Mouse (Mus musculus) T-helper 1 cell (primary cell): Measurements from ENCODE around the gene Serpinb6b.
"Not testable (repeated sequence)": the region's sequence is repeated elsewhere in the genome, so short reads cannot be mapped to it uniquely, and the experiment has no call there.

ENCODE experiments used
- in situ Hi-C: fragments of 300-600 bp; cut with MboI, MseI; formaldehyde crosslinking; loops from one replicate; pipeline ENCODE4 v1.15.1; 2025; ENCODE audit warnings: high pct_unique_total_duplicates

Serpinb6b gene

DNA sequence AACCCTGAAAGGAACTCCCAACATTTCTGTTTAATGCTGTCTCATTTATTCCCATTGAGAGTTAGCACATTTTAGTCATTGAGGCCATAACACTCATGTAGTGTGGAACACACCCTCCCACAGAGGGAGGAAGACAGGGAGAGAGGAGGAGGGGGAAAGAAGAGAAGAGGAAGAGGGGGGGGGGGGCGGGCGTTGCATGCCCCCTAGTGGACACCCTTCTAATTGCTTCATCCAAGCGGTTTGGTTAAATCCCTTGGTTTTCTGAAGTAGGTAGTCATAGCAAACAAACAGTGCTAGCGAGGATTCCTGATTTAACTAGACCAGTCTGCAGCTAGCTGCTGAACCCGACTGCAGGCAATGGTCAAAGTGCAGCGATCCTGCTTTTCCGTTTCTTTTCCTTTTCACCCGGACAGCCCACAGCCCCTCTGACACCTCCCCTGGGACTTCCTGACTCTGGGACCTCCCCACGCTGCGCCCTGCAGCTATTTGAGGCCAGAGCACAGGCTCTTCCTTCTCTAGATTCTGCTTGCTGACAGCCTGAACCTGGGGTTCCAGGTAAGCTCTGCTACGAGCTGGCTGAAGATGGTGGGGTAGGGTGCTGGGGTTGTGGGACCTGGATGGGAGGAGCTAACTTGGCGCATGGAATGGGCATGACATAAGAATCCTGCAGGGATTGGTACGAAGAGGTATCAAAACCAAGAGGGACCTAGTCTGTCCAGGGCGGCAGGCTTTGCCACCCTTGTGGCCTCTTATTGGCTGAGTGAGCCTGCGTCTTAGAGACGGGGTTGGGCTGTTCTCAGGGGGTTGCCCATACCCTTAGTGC is at the start of gene Serpinb6b:
TSS of gene Serpinb6b (plus strand) at position 221 of the 823 bp plus-strand sequence.
- in situ Hi-C loops: loop anchor here (5.0 kb wide), 3 partner anchors 37 to 112 kb away; partner anchors contain the start of genes Serpinb1b and Serpinb9

DNA sequence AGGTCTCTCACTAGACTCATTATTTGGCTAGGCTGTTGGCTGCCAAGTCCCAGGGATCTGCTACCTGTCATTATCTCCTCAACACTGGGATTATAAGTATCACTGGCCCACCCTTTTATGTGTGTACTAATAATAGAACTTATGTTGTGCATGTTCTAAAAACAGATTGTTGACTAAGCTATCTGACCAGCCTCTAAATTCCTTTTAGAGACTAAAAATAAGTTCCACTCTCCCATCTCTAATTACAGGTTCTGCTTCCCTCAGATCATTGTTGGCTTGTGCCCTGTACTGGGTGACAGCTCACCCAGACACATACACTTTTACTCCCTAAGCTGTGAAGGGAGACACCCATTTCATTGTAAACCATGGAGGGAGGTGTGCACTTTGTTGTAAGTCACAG is 42.4 kb upstream of the Serpinb6b start:
- in situ Hi-C loops: no loop called here

DNA sequence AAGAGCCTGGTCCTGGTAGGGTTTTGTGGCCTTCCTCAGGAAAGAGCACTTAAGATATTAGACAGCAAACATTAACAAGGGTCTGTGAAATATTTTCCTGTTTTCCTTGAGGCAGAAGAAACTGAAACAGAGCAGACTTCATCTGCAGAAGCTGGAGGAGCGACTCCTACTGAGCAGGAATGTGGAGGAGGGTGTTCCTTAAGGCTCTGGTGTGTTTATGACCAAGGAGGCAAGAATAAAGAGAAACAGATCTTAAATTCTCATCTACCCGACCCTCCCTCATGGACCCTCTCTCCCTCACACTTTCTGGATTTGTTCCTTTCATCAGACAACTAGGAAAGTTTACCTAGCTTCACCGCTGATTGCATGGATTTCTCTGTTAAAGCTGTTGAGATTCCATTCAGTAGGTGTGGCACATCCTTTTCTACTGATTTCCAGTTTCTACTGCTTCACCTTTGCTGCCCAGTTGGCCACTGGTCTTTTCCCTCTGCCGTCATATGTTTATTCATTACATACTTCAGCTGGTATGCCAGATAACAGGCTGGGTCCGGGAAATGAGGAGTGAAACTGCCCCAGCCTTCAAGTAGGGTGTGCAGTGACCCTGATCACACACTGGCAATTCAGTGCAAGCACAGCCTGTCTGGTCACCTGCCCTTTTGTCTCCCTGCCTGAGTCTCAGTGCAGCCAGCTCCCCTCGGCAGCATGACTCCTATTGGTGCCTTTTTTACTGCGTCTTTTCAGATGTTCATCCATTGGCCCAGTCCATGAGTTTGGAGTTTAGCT is 40.2 kb upstream of the Serpinb6b start:
- in situ Hi-C loops: loop anchor here (25.0 kb wide), 1 partner anchor 713 kb away; no protein-coding TSS in a partner anchor

DNA sequence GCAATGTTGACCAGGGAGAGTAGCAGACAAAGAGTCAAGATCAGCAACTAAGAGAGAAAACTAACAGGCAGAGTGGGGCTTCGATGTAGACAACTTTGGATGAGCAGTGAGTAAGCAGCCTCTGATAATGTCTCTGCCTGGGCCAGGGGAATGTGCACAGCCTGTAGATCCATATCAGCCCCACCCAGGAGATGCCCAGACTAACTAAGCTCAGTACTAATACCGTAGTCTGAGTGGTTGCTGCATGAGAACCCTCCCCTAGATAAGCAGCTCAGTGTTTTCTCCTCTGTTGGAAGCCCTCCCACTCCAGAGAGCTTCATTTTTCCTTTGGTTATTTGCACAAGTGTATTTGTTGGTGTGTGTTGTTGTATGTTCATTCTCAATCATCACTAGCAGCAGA is 38.3 kb upstream of the Serpinb6b start:
- in situ Hi-C loops: loop anchor here (25.0 kb wide), 1 partner anchor 711 kb away; no protein-coding TSS in a partner anchor

DNA sequence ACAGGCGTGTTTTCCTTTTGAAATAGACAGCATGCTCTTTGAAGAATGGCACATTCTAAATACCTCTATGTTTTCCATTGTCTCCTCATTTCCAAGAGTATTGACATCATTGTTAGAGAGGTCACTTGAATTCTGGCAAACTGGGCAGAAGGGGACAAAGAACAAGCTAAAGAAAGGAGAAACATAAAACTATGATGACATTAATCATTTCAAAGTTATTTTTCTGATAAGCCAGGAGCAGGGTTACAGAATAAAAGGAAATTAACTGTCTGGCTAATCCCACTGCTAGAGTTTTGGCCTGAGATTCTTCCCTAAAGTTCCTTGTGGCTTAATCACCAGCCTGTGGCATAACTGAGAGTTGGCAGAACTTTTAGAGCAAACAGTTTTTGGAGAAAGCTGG is 37.8 kb upstream of the Serpinb6b start:
- in situ Hi-C loops: loop anchor here (25.0 kb wide), 1 partner anchor 710 kb away; no protein-coding TSS in a partner anchor

DNA sequence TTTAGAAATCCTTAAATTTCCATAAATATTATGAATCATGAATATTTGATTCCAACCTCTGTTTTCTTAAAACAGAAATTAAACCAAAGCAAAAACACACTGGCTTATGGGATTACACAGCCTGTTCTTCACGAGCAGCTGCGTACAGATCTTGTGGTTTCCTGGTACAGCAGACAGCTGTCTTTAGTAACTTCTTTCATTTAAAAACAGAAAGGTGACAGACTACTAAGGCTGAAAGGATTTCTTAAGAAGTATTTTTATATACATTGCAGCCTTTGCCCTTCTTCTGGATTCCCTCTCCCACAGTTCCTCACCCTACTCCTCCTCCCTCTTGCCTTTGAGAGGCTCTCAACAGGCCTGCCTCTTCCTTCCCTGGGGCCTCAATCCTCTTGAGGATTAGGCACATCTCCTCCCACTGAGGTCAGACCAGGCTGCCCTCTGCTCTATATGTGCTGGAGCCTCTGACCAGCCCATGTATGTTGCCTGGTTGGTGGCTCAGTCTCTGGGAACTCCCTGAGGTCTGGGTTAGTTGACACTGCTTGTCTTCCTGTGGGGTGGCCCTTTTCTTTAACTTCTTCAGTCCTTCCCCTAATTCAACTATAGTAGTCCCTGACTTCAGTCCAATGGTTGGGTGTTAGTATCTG is 35.8 kb upstream of the Serpinb6b start:
- in situ Hi-C loops: loop anchor here (25.0 kb wide), 1 partner anchor 708 kb away; no protein-coding TSS in a partner anchor

DNA sequence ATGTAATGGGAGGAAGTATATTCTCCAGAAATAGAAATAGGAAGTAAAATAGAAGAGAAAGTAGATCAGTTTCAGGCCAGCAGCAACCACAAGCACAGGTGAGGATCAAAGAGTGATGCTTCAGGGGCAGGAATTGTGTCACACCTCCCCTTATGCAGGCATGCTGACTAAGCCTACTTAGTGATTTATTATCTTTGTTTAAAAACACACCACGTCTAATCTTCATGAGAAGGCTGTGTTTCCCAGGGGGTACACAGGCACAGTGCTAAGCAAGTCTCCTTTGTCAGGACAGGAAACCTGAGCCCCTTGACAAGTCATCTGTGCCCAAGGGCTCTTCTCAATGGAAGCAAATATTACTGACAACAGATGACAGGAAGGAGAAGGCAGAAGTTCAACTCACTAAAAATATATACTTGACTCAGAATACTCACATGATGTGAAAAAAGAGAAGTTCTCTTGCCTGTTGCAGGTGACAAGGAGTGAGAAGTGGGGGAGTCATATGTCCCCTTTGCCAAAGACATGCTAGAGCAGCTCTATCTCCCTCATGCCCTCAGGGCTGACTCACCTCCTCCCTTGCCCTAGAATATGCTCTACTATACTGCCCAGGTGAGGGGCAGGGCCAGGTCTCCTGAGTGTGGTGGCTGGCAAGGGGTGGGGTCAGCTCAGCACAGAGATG is 30.2 kb upstream of the Serpinb6b start:
- in situ Hi-C loops: loop anchor here (25.0 kb wide), 1 partner anchor 702 kb away; no protein-coding TSS in a partner anchor

DNA sequence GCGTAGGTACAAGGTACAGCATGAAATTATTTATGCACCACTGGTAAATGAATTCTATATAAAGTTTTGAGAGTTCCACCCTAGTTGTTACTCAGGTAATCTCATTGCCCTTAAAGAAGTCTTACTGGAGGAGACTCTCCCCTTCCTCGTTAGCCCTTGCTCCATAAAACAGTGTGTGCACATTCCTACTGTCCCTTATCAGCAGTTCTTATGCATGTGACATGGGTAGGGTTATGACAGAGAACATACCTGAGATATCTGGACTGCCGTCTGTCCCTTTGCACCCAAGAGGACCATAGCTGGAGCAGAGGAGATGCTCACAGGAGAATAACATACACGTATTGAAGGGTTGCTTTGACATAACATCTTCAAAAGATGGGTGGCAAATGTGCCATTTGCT is 26.7 kb upstream of the Serpinb6b start:
- in situ Hi-C loops: loop anchor here (25.0 kb wide), 1 partner anchor 699 kb away; no protein-coding TSS in a partner anchor

DNA sequence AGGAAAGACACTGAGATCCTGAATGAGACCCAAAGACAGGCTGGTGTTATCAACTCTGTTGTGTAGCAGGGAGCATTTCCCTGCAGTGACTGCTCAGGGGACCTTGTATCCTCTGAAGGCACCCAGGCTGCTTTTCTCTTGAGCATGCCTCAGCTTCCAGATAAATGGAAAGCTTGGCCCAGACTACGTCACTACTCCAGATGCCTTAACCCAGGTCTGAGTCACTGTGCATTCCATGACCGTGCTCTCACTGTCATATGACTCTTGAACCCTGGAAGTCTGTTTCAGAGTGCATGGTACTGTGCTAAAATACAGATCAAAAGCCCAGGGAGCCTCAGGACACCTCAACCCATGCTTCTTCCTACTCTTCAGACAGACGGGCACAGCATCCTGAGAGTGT is 25.8 kb upstream of the Serpinb6b start:
- in situ Hi-C loops: loop anchor here (25.0 kb wide), 1 partner anchor 698 kb away; no protein-coding TSS in a partner anchor

DNA sequence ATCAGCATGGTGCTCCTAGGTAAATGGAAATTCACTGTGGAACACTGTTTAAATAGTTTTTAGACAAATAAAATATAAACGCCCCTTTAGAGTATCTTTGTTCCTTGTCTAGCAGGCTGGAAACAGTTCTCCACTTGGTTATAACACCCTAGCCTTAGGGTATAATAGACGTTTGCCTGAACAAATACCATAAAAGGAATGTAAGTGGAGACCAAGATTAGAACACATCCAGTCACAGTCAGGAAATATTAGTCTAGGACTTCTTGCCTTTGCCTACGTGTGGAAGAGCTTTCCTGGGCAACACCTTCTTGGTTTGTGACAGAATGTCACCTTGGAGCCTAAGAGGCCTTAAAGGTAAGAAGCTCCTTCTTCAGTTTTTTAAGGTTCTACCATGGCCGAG is 8.5 kb upstream of the Serpinb6b start:
- in situ Hi-C loops: no loop called here

DNA sequence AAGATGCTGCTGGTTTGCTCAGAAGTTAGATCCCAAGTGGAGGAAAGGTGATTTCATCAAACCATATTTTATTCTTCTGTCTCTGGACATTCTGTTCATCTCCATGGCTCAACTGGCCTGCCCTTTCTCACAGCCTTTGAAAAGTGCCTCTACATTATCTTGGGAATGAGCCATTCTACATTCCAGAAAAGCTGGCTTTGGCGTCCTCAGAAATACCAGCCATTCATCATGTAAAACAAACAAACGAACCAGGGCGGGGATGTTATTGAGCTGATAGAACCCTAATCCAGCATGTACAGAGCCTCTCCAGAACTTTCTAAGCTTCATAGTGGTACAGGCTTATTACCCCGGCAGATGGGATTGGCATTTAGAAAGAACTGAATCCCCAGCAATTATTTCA is 7.1 kb upstream of the Serpinb6b start:
- in situ Hi-C loops: no loop called here

DNA sequence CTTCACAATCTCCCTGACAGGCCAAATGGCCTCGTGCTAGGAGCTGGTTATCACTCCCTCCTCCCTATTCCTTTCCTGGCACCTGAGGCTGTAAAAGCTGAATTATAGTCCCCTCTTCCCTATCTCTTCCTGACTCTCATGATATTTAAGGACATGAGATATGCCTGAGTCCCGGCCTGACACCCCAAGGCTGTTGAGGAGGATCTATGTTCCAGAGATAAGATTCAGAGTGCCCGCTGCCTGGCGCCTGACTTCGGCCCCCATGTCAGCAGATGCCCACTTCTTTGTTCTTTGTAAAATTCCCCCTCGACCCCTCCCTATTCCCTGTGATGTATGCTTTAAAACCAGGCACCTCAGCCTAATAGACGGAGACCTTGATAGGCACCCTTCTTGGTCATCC is 6.5 kb upstream of the Serpinb6b start:
- in situ Hi-C loops: not testable (repeated sequence)

DNA sequence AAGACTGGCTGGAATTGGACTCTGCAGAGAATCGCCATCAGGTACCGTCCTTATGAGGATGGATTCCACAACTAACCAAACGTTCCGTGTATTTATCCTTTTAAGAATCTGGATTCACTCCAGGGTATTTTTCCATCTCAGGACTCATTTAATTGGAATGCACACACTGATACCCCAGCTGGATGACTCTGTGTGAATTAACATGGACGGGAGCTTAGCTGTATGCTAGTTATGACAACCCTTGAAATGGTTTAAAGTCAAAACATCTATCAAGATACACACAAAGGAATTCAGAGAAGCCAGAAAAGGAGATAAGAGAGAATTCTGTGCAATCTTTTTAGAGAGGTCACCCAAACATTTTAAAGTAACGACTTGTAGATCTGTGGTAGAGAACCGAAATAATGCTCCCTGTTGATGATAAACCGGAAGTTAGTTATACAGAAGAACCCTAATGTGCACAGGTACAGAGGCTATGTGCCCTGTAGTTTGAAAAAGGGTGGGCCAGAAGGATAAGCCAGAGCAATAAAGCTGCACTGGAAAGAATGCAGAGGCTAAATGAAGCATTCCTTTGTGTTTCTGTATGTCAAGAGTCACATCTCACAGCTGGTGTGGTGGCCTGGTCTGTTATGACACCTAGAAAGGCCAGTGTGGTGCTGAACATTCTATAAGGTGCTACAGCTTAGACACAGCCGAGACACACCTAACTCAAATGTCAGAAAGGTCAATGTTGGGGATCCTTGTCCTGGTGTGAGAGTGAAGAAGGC is 837 bp upstream of the Serpinb6b start:
- in situ Hi-C loops: no loop called here

DNA sequence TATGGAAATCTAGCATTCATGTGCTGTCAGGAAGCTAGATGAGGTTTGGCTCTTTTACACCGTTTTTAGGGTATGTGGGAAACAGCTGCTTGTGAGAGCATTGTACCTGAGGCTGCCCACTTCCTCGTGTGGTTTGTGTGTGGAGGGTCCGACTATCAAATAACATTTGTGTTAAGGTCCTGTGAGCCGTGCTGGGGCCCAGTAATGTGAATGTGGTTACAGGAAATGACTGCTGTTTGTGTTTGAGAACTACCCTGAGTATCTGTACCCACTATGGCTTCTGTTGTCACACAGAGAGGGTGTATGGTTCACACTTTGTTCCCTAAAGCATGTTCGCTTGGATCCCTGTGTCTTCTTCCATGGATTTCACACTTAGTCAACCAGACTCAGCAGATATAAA is 1.1 kb downstream of the Serpinb6b start:
- in situ Hi-C loops: loop anchor here (5.0 kb wide), 3 partner anchors 36 to 111 kb away; partner anchors contain the start of genes Serpinb1b and Serpinb9

DNA sequence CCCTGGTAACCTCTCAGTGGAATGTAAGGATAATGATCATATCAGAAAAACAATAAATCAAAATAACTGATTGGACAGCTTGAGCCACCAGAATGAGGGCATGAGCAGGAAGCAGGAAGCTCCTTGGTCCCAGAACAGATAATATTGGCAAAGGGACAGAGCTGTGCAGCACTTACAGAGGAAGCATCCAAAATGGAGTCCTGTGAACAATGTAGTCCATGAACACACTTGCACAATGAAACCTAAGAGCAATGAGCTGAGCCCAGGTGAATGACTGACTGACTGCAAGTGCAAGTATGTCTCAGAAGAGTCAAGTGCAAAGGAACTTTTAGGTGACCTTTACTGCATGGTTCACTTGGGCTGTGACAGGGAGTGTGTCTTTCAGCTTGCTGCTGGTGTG is 2.2 kb downstream of the Serpinb6b start:
- in situ Hi-C loops: loop anchor here (5.0 kb wide), 3 partner anchors 35 to 110 kb away; partner anchors contain the start of genes Serpinb1b and Serpinb9

DNA sequence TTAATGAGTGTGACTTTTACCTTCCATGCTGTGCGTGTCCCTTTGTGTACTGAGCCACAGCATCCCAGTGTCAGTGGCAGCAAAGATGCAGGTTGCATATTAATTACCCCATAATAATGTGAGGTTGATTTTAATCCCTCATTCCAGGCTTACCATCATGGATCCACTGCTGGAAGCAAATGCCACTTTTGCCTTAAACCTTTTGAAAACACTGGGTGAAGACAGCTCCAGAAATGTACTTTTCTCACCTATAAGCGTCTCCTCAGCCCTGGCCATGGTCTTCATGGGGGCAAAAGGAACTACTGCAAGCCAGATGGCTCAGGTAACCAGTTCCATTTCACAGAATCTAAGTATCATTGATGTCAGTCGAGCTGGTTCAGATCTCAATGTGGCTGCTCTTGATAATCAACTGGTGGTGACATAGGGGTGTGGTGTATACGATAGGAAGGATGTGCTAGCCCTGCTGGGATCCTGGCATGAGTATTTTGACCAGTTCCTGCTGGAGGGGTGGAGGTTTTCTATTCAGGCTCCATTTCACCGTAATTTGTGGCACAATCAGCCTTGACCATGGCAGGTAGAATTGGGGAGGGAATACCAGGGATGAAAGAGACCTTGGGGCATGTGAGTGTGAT is 3.5 kb downstream of the Serpinb6b start:
- in situ Hi-C loops: loop anchor here (5.0 kb wide), 3 partner anchors 34 to 109 kb away; partner anchors contain the start of genes Serpinb1b and Serpinb9

DNA sequence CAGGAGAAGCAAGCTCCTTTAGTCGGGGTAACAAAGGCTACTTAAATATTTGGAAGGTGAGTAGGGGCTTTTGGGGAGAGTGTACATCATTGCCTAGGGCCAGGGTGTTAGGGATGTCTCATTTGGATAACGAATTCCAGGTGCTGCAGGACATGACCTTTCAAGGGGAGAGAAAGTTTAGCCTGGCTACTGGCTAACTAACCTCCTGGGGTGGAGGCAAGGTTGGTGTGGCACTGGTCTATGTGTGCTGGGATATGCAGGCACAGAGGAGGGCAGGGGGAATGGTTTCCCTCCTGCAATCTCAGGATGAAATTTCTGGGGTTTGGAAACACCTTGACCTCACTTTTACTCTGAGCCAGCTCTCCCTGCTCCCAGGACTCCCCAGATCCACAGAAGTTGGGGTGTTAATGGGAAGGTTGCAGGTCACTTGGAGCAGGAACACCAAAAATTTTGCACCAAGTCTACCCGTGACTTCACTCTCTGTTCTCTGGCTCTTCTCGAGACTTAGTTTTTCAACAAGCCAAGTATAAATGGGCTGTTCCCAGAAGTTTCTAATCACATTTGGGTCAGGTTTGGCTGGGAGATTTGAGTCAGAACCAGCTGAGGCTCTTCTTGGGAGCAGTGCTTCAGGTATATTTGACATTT is 4.1 kb downstream of the Serpinb6b start:
- in situ Hi-C loops: loop anchor here (5.0 kb wide), 3 partner anchors 33 to 108 kb away; partner anchors contain the start of genes Serpinb1b and Serpinb9

DNA sequence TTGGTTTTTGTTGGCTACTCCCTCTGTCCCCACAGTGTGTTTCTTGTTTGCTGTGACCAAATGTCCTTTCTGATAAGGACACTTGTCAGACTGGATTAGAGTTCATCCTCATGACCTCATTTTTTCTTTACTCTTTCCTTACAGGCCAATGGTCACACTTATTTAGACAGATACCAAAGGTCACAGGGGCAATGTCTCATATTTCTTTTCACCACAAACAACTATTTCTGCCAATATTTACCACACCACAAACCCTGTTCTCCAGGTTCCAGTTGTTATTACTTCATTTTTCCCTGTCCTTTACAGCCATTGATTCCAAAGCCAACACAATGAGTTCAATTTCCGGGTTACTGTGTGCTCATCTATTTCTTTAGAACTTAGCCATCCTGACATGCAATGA is 4.6 kb downstream of the Serpinb6b start:
- in situ Hi-C loops: loop anchor here (5.0 kb wide), 3 partner anchors 33 to 108 kb away; partner anchors contain the start of genes Serpinb1b and Serpinb9

DNA sequence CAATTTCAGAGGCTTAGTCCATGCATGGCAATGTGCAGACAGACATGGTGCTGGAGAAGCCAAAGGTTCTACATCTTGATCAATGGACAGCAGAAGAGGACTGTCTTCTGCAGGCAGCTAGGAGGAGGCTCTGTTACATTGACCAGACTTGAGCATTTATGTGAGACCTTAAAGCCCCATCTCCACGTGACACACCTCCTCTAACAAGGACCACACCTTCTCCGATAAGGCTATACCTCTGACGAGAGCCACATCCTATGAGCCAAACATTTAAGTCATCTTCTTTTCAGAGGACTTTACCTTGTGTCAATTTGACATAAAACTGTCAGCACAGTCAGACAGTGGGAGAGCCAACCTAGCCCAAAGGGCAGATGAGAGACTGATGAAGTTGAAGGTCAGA is 5.8 kb downstream of the Serpinb6b start:
- in situ Hi-C loops: no loop called here
